Mouse (Mus musculus) kidney, embryonic 16.5 days (tissue): ENCODE data around the gene Sh2d4b. TPM values are rescaled to one million over a fixed set of nuclear protein-coding genes. Genes with fewer than 3 reads are reported as not detected.

Experiments
- ATAC-seq: fragments of 200-750 bp; cut with Nextera tagmentation; 2 replicates; pipeline ENCODE4 v1.8.0; 2017; ENCODE audit warnings: moderate TSS enrichment; ENCODE audit not compliant: low FRiP score, low TSS enrichment
- H3K27ac ChIP-seq: fragments of 300-500 bp; sonication (generic); 2 replicates; pipeline ENCODE4 v1.5.1; 2014; ENCODE audit warnings: low read length
- H3K27me3 ChIP-seq: fragments of 300-500 bp; sonication (generic); 2 replicates; pipeline ENCODE4 v1.6.1; 2014; ENCODE audit warnings: low read length, control low read depth, mixed read lengths; ENCODE audit not compliant: insufficient read depth
- H3K36me3 ChIP-seq: fragments of 300-500 bp; sonication (generic); 2 replicates; pipeline ENCODE4 v1.6.1; 2014; ENCODE audit warnings: low read length, control low read depth, mixed read lengths; ENCODE audit not compliant: insufficient read depth
- H3K4me1 ChIP-seq: fragments of 300-500 bp; sonication (generic); 2 replicates; pipeline ENCODE4 v1.6.1; 2014; ENCODE audit warnings: low read length, control low read depth, mixed read lengths; ENCODE audit not compliant: insufficient read depth
- H3K4me2 ChIP-seq: fragments of 300-500 bp; sonication (generic); replicated peaks from 2 replicates; pipeline ENCODE4 v1.6.1; 2014; ENCODE audit warnings: low read depth, low read length
- H3K4me3 ChIP-seq: fragments of 300-500 bp; sonication (generic); 2 replicates; pipeline ENCODE4 v1.5.1; 2014; ENCODE audit warnings: mild to moderate bottlenecking, low read length
- H3K9ac ChIP-seq: fragments of 300-500 bp; sonication (generic); replicated peaks from 2 replicates; pipeline ENCODE4 v1.6.1; 2014; ENCODE audit warnings: low read length
- H3K9me3 ChIP-seq: fragments of 300-500 bp; sonication (generic); 2 replicates; pipeline ENCODE4 v1.6.1; 2016; ENCODE audit warnings: low read length, control low read depth
- WGBS: fragments of 180-500 bp; shearing (Covaris S2); extraction: QIAGEN DNeasy Blood & Tissue Kit; methylation state at CpG from one replicate; pipeline ENCODE4 v1.1.7; 2014; 5-methylcytosine and 5-hydroxymethylcytosine counted together
- polyA plus RNA-seq: library from polyadenylated mRNA; unstranded; fragments of >200 nt; fragmentation: Nextera tagmentation; extraction: Ambion mirVana; gene quantifications from 2 replicates; pipeline ENCODE4 v1.2.1, GENCODE M21; 2015

The Sh2d4b gene
- polyA plus RNA-seq, 1 experiment from 2014 or later: 0.81 TPM

- ATAC-seq: 0 out of 2 replicates have a peak, but pooled peaks have one; percentile 35
- H3K4me2 ChIP-seq: no peak overlapping the region
Observed at GRCm38 (mm10) chr14:40791606-40792005, 101.5 kb downstream of the Sh2d4b start.

GRCm38 (mm10) chr14:40789110-40789509 is 104.0 kb downstream of the Sh2d4b start:
- Histone ChIP-seq H3K36me3 (no peaks in the 10 kb centered on the region), H3K4me3 (no peak overlapping the region), H3K27me3 (no peaks in the 10 kb centered on the region), H3K4me1 (no peaks in the 10 kb centered on the region), H3K27ac (no peak overlapping the region), H3K9me3 (no peaks in the 10 kb centered on the region), H3K4me2 (no peak overlapping the region), H3K9ac (no peak overlapping the region)
- peak; percentile 76; the same call in 1 of the 2 replicates for ATAC-seq
- WGBS: 32% methylated on average over 3 of the region's 3 CpGs

More at GRCm38 (mm10) chr14:40791606-40792005, 101.5 kb downstream of the Sh2d4b start:
- H3K4me3 ChIP-seq: no peak overlapping the region
- no peak overlapping the region for H3K27ac ChIP-seq
- WGBS: 44% methylated on average over 1 of the region's 1 CpGs
- H3K36me3 ChIP-seq: no peaks in the 10 kb centered on the region
- no peaks in the 10 kb centered on the region for H3K27me3 ChIP-seq
- no peak overlapping the region for H3K9ac ChIP-seq
- no peaks in the 10 kb centered on the region for H3K4me1 ChIP-seq
- H3K9me3 ChIP-seq: no peaks in the 10 kb centered on the region

GRCm38 (mm10) chr14:40769097-40770090 is 123.7 kb downstream of the Sh2d4b start:
- Histone ChIP-seq H3K27me3 (no peaks in the 10 kb centered on the region), H3K4me1 (no peaks in the 10 kb centered on the region), H3K9me3 (no peaks in the 10 kb centered on the region), H3K4me3 (no peak overlapping the region), H3K4me2 (no peak overlapping the region), H3K9ac (no peak overlapping the region), H3K36me3 (no peaks in the 10 kb centered on the region), H3K27ac (no peak overlapping the region)
- WGBS: 67% methylated on average over 7 of the region's 7 CpGs
- ATAC-seq: no peak

Other genes starting within 250 kb of the Sh2d4b start
- 138 and 144 TPM in 2 replicates for gene Tspan14, start 73.5 kb upstream of the Sh2d4b start, polyA plus RNA-seq
- gene Fam213a, start 120.5 kb upstream of the Sh2d4b start, polyA plus RNA-seq: 109 and 111 TPM in 2 replicates
- 0.45 TPM in 1 of 2 replicates, not detected in the other for gene Dydc2, start 175.9 kb upstream of the Sh2d4b start, polyA plus RNA-seq
- not detected in 2 replicates for gene Dydc1, start 179.6 kb upstream of the Sh2d4b start, polyA plus RNA-seq
- 0.36 and 0.54 TPM in 2 replicates for gene Mat1a, start 211.8 kb upstream of the Sh2d4b start, polyA plus RNA-seq
- gene Sftpa1, start 238.5 kb upstream of the Sh2d4b start, polyA plus RNA-seq: 3.9 TPM in 1 of 2 replicates, not detected in the other